Mouse (Mus musculus): ENCODE results near the gene Ak1.

Gene Ak1

DNA sequence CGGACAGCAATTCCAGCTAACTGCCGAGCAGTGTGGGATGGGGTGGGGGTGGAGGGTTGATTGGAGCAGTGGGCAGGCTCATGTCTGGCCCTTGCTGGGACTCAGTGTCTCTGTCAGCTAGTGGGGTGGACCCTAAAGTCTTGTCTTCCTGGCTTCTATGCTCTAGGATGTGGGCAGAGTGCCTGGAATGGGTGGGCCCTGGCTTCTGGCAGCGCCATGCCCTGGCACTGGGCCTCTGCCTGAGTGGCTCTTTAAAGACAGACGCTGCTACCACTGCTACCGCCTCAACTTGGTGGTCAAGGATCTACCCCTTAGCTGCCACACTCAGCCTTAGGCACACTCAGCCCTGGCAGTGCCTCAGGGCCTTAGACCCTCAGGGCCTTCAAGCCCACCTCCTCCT, 7.2 kb downstream of the Ak1 start:
- peak; percentile 66 to 68 for DNase-seq

GRCm38 (mm10) chr2:32629276-32629976, 7.9 kb downstream of the Ak1 start:
- no peak for DNase-seq

DNA sequence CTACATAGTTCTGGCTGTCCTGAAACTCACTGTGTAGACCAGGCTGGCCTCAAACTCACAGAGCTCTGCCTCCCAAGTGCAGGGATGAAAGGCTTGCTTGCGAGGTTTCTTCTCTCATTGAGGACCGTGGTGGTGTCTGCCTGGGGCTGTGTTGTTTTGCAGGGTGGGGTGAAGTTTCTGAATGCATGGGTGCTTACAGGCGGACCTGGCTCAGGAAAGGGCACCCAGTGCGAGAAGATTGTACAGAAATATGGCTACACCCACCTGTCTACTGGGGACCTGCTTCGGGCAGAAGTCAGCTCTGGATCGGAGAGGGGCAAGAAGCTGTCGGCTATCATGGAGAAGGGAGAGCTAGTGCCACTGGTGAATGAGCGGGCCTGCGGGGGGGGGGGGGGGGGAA, 8.5 kb downstream of the Ak1 start:
- DNase-seq, result no peak

DNA sequence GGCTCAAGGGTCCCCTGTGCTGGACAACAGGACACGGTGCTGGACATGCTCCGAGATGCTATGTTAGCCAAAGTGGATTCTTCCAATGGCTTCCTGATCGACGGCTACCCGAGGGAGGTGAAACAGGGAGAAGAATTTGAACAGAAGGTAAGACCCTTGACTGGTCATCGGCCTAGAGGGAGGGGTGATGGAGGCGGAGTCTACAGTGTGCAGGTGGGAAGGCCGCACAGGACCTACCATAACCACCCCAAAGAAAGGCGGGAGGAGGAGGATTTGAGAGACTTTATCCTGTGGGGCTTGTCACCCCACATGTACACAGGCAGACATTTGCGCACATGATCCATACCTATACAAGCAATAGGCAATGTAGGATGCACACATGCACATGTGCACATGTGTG, 9.5 kb downstream of the Ak1 start:
- no peak for DNase-seq

DNA sequence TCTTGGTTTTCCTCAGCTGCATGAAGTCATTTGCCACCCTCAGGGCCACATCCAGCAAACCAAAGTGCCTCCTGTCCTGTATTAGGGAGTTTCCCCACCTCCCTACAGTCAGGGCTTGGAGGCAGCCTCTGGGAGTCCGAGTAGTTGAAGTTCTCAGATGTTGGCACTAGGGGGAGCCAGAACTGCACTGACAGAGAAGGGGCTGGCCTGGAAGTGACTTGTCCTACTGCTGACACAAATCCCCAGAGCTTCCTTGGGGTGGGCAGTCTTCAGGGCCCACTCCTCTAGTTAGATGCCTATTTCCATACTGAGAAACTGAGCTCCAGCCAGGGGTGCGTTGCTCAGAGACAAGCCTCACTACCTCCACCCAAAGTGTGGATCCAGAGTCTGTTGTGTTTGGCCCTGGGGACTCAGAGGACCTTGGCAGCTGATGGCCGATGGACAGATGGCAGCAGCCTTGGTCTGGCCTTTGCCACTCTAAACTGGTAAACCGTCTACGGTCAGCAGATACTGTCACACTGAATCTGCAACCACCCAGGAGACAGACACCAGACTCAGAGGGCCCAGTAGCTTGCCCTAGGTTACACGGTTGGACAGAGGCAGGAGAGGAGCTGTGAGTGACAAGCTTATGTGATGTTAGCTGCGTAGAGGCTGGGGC, 10.3 kb downstream of the Ak1 start:
- peak; percentile 83 to 84 for DNase-seq

DNA sequence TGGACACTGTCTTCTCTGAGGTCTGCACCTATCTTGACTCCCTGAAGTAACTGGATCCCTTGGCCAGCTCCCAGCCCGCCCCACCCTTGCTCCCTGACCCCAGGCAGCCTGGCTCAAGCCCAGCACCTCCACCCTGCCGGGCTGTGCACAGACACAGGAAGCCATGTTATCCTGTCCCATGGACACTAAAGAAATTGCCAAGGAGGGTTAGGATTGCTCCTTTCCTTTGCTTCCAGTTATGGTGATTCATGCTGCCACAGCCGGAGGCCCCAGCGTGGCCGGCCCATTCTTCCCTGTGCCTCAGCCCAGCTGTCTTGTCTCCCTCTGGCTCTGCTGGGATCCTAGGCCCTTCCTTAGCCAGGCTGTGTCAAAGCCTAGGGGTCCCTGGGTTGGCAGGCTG, 12.1 kb downstream of the Ak1 start:
- DNase-seq, result no peak

DNA sequence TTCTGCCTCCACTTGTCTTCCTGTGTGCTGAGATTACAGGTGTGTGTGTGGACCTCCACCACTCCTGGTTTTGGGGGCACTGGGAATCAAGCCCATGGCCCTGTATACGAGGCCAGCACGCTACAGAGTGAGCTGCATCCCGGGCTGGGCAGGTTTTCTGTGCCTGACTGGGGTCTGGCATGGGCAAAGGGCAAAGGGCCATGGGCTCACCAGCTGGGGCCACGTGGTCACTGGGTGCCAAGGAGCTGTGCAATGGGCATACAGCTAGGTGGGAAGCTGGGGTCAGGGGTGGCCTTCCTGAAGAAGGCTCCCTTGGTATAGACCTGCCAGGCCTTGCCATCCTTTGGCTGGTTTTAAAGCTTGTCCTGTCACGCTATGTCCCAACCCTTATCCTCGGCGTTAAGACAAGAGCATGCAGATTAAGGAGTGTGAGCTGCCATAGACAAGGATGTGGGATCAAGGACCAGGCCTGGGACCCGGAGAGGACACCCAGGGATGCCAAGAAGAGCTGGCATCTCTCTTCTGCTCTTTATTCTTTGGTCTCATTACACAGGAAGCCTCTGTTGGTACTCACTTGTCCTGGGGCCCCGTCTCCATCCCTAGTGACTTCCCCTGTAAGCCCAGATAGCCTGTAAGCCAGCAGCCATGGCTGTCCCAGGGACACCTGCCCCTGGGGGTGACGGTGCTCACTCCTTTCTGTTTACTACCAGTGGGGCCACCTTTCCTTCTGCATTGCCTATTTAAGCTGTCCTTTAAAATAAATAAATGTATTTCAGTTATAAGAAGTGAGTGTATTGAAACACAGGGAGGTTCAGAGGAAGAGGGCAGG, 12.9 kb downstream of the Ak1 start:
- no peak for DNase-seq

DNA sequence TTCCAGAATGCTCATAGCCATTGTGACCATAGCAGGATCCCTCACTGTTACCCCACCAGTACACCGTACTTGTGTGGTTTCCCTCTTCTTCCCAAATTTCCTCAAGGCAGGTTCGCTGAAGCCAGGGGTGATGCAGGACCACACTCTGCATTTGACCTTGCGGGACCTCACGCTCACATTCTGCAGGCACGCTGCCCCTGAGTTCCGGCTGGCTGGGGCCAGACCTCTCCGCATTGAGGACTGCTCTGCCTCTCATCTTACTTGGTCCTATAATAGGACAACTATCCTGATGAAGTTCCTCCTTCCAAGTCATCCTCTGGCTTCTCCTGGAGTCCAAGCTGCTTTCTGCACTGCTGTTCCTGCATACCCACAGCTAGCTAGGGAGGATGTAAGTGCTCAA, 15.1 kb downstream of the Ak1 start:
- no peak for DNase-seq

DNA sequence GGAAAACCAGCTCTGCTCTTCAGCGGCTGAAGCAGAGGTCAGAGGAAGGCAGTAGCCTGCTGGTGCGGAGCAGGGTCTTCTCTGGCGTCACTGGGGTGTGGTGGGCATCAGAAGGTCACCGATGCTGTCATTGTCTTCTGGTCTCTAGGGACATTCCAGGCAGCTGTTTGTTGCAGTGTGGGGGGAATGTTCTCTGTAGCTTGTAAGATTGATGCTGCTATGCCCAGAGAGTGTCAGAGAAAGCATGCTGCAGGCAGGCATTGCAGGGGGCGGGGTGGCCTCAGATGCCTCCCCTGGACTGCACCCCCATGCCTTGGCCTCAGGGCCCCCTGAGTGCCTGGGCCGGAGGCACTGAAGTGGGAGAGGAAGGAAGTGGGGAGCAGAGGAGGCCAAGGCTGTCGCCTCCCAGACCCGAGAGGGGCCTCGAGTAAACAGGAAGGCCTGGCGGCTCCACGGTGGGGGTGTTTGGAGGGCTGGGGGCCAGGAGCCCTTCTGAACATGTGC, 16.3 kb downstream of the Ak1 start:
- no peak for DNase-seq

GRCm38 (mm10) chr2:32639632-32640031, 18.1 kb downstream of the Ak1 start:
- no peak for DNase-seq

GRCm38 (mm10) chr2:32640550-32641051, 19.0 kb downstream of the Ak1 start:
- DNase-seq, result no peak

DNA sequence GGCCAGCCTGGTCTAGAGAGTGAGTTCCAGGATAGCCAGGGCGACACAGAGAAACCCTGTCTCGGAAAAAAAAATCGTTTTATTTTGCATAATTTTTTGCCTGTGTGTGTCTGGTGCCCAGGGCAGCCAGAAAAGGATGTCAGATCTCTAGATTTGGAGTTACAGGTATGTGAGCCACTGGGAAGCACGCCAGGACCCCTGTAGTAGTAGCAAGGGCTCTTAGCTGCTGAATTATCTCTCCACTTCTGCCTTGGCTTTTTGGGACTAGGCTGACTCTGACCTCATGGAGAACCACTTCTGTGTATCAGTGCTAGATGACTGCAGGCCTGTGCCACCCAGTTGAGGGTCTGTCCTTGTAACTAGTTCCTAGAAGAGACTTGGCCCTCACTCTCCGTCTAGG, 20.3 kb downstream of the Ak1 start:
- no peak for DNase-seq

DNA sequence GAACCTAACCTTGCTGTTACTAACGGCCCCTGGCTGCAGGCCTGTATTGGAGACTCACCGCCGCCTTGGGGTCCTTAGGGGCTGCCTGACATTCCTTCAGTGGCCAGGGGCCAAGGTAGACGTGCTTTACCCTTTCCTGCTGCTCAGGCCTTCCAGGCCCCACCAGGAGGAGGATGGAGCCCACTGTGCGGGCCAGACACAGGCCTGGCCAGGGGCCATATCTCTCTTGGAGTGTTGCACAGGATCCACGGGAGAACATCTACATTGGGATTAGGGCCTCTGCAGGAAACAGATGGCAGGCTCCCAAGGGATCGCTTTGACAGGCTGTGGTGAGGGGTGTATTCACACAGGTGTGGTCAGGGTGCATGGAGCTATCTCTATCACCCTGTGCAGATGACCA, 21.3 kb downstream of the Ak1 start:
- no peak for DNase-seq

DNA sequence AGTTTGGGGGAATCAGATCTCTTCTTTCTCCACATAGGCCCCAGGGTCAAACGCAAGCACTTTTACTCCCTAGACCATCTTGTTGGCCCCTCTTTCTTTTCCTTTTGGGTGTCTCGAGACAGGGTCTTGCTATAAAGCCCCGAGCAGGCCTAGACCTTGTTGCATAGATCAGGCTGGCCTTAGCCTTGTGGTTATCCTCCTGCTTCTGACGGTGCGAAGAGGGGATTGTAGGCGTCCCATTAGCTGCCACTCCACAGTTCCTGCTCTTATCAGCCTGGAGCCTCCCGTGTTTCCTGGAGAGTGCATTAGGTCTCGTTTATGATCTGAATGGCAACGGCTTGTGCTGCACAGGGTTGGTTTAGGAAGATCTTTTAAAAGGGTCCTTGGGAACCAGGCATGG, 22.5 kb downstream of the Ak1 start:
- DNase-seq, result no peak

GRCm38 (mm10) chr2:32644799-32645475, 23.4 kb downstream of the Ak1 start:
- no peak for DNase-seq

GRCm38 (mm10) chr2:32645647-32646046, 24.1 kb downstream of the Ak1 start:
- no peak for DNase-seq

DNA sequence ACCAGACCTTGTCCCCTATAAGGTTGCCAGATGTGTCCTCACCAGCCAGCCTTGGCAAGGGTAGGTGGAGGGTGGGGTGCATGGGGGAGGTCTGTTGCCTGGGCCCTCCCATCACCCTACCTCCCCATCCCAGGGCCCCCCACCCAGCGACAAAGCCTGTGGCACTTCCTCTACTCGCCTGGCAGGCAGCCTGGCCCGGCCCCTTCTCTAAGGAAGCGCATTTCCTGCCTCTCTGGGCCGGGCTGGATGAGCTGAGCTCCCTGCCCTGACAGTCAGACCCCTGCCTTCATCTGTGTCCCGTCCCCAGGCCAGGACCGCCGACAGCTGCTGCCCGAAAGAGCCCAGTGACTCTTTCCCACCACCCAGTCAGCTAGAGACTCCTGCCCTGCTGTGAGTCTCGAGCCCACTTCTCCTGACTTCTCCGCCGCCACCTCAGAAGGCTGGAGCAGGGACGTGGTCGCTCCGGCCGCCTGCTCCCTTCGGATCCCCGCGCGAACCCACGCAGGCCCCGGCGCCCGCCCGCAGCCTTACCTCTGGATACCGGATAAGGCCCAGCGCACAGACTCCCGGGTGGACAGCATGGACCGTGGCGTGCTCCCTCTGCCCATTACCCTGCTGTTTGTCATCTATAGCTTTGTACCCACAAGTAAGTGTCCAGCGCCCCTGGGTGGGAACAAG, 25.0 kb downstream of the Ak1 start, which contains the start of gene Eng:
Gene Eng, plus strand, starts transcription at position 217 of the 678 bp plus-strand sequence.
- DNase-seq, result no peak

DNA sequence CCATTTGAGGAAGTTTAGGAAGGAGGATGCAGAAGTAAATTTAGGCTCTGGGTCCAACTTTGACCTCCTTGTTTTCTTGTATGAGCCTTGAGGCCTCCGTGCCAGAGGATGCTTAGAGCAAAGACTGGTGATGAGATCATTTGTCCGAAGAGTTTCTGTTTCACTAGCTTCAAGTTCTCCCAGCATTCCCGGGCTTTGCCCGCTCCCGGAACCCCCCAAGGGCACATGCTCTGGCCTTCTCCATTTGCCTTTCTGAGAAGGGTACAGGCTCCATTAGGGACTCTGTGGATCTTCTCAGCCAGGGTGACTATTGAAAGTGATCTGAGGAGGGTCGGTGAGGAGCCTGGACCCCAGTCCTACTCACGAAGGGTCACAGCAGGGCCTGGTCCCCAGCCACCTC, 25.8 kb downstream of the Ak1 start:
- DNase-seq, result no peak

DNA sequence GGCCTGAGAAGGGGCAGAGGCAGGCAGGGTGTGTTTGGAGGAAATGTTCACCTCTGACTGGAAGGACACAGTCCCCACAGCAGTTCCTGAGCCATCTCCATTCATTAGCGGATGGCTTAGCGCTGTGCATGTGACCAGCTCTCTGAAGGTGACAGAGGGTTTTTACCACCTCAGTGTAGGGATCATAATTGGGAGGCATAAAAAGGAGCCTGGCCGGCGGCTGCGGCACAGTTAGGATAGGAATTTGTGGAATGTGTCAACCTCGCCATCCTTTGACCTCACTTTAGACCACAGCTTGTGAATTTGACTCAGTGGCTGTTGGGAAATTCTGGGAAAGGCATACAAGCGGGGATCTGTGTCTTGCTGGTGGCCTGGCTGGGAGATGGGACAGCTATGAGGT, 32.2 kb downstream of the Ak1 start:
- no peak for DNase-seq

DNA sequence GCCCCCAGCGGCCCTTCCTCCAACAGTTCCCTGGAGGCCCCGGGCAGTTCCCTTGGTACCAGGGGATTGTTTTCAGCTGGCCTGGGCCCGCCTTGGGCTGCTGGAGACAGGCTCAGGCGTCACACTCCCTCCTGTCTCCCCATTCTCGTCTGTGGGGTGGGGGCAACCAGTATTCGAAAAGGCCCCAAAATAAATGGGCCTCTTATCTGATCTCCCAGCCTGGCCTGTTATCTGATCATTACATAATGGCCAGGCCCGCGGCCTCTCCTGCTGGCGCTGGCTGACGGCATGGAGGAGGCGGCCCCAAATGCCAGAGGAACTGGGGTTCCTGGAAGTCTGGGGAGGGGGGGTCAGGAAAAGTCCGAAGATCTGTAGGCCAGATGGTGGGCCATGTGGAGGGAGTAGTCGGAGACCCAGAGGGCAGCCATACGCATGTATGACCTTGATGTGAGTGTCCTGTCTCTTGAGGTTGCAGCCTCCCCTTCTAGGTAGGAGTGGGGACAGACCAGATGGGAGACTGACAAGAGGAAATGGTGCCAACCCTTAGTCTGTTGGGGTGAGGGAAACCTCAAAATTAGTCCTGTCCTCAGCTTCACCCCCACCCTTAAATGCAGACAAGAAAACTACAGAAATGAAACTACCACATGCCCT, 33.3 kb downstream of the Ak1 start:
- DNase-seq, result no peak

- no peak for DNase-seq
Measured at GRCm38 (mm10) chr2:32655394-32655744, 33.8 kb downstream of the Ak1 start.

DNA sequence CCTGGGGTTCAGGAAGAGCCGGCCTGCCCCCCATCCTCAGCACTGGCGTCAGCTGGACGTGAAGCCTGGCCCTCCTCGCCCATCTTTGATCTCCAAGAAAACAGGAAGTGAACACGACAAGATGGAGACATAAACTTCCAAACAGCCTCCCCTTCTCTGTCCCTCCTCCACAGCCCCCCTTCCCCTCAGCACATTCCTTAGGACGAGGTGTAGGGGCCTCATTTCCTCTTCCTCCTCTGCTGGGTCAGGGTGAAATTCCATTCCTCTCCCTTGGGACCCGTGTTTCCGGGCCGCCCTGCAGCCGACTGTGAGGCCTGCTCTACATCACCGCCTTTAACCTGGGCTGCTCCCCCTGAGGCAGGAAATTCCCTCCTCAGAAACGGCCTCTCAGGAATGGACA, 34.3 kb downstream of the Ak1 start:
- no peak for DNase-seq
